Mouse (Mus musculus) adrenal gland (tissue): ENCODE data around the gene Fam19a1.

Experiments used
- intact Hi-C: fragments of 180-260 bp; cut with DNase I; formaldehyde crosslinking; loops from one replicate; pipeline ENCODE4 v1.15.1; 2025

Fam19a1 gene

DNA sequence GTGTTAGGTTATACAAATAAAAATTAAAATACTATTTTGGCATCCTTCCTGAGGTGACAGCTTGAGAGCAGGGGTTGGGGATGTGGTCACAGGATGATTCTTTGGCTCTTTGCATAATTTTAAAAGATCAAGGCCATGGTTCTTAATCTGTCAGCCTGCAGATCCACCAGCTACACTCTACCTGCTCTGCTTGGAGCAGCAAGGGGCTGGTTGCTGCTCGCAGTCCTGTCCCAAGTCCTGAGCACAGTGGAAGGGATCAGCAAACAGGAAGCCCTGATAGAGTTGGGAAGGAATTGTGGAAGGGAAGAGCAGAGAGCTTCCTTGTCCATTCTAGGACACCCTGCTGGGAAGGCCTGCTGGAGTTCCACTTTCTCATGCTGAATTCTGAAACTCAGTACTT, 320.9 kb downstream of the Fam19a1 start:
- intact Hi-C loops = no loop called here

DNA sequence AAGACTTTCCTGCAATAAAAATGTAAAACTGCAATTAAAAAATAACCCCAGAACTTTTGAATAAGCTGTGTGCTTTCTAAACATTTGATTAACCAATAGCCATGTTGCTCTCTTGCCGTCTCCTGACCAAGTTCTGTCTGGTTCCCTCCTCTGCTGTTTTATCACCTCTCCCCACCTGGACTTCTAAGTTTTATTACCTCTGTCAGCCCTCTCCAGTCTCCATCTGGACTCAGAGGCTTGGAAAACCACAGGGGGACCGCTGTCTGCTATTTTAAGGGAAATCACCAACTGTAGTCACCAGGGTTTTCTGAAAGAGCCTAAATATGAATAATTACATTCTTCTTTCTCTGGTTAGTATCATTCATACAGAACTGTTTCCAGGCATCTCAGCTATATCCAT, 322.6 kb downstream of the Fam19a1 start:
- intact Hi-C loops = no loop called here

DNA sequence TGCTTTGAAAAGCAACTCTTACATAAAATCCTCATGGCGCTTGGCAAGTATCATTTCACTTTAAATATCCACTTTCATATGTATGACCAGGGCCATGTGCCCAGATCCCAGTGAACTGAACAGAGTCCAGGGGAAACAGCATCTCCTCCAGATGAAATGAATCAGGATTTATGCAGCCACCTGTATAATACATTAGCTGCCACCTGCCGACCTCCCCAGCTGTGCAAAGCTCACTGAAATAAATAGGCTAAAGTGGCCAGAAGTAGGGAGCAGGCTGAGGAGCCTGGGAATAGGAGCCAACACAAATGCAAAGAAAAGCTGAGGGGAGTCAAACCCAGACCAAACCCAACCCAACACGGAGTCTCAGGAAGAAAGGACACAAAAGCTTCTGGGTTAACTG, 324.9 kb downstream of the Fam19a1 start:
- intact Hi-C loops = no loop called here

DNA sequence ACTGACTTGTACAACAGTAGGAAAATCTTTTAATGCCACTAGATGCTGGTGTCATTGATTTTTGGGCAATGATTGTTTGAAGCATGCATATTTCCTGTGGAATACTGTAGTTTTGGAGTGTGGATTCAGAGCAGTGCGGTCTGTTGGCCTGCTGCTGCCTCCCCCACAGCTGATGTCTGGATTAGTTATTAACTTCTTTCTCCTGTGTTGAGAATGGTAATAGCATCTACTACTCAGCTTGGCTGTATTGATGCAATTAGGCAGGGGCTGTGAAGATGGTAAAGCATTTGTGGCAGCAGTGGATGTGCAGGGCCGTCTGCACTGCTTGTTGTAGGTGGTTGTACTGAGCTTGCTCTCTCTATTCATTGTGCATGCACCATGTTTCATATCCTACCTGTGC, 326.5 kb downstream of the Fam19a1 start:
- intact Hi-C loops = no loop called here

DNA sequence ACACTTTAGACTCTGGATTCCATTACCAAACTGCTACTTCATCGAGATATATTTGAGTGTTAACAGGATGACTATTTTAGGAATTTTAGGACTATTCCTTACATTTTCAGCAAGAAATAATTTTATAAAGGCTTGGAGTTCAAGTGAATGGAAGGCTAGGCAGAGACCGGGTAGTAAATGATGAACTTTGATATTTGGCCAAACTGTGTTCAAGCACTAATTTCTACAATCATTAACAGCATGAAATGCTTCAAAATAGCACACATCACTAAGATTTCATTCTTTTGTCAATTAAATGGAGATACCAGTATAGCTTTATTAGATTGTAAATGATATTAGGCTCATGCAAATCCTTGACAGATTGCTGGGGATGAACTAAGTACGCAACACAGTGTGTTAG, 329.0 kb downstream of the Fam19a1 start:
- intact Hi-C loops = no loop called here

DNA sequence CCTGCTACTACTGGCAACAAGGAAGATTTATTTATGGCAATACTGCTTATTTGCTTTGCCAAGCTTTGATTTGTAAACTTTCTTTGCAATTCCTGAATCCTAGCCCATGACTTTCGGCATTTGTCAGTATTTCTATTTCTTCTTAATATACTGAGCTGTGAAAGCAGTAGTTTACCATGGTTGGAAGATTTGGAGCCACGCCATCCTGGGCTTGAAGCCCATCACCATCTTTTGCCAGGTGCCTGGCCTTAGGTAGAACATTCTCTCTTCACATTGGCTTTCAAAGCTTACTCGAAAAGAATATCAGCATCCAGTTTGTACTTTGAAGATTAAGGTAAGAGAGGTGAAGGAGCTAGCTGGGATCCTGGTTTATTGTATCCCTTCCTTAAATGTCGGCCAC, 334.5 kb downstream of the Fam19a1 start:
- intact Hi-C loops = no loop called here

DNA sequence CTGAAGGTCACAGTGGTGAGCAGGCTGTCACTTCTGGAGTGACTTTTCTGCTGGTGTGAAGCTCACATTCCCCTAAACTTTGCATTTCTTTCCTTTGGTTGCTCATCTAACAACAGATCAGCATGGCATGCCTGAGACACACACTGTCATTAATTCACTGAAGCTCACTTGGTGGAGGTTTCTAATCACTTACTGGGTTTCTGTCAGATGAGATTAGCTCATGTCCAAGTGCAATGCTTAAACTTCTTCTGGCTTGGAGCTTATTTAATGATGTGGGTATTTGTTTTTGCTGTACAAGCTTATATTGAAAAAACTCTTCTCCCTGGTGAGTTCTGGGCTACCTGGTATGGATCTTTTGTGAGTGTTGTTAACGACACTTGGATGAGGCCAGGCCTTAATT, 343.3 kb downstream of the Fam19a1 start:
- intact Hi-C loops = no loop called here

DNA sequence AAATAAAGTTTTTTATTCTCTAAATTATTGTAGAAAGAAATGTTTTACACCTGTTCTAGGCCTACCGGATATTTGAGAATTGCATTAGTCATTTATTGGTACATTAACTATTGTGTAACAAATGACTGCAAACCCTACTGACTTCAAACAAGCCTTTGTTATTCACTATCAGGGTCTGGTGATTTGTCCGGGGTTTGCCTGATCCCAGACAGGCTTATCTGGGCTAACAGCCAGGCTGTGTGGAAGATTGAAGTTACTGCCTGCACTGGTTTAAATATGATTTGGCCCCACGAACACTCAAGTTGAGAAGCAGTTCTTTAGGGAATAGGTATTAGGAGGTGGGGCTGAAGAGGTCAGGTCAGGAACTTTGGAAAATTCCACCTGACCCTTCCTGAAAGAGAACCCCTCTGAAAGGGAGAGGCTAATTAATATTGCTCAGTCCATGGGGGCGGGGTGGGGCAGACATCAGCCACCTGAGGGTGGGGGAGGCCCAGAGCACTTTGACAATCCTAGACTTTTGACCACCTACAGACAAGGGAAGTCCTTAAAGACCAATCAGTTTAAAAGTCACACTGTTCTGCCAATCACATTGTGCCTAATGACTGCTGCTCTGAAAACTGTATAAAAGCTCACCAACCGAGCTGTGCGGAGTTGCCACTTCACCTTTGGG, 344.8 kb downstream of the Fam19a1 start:
- intact Hi-C loops = no loop called here

DNA sequence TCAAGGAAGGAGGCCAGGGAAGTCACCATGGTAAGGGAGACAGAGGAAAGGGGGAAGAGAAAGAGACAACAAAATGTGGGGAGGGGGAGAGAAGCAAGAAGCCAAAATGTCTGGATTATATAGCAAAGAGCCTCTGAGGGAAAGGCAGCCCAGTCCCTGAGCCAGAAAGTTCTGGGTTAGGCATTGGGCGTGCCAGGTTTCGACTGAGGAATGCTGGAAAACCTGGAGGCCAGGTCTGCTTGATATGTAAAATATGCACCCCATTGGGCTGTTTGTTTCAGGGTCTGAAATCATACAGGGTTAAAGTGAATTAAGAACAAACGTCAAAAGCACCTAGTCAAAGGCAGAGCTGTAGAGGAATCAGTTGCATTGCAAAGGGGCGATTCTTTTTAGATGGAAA, 346.1 kb downstream of the Fam19a1 start:
- intact Hi-C loops = no loop called here

DNA sequence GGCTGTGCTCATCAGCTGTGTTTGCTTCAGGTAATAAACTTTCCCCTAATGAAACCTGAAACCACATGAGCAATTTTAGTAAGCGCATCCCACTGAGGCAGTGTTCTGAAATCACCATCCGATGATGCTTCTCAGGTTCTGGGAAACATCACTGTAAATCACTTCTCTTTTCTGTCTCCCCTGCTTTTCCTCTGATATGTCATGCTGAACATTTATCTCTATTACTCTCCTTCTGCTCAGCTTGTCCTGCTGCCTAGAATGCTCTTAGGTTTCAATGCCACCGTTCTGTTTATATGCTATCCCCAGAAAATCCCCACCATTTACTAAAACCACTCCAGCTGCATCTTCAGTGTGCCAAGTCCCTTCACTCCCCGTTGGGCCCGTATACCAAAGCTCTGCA, 386.5 kb downstream of the Fam19a1 start:
- intact Hi-C loops = no loop called here

DNA sequence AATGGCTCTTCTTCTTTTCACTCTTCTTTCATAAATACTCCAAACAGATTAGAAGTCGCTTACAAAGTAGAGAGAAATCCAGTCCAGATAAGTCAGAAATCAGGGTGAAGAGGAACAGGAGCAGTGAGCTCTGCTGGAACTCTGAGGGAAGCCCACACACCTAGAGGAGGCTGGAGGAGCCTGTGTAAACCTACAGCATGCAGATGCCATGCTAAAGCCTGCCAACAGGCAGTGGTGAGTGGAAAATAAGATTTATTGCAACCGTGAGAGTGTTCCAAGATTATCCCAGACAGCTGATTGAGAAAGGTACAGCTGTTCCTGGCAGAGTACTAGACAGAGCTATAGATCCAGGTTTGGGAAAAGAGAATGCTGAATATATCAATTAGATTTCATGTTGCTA, 428.6 kb downstream of the Fam19a1 start:
- intact Hi-C loops = no loop called here

DNA sequence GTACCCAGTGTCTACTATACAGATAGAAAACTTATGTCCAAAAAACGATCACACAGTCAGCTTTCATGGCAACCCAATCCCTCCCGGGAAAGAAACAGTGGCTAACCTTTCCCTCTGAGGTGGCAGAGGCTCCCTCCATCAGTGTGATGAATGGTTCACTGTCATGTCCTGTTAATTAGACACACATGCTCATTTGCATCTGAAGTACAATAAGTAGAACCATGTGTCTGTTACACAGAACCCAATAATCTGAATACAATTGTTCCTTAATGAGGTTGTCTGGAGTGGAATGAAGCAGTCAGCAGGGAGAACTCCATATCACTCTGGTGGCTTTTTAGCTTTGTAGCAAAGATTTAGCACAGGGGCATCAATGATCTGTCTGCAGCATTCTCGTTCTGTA, 431.9 kb downstream of the Fam19a1 start:
- intact Hi-C loops = no loop called here

DNA sequence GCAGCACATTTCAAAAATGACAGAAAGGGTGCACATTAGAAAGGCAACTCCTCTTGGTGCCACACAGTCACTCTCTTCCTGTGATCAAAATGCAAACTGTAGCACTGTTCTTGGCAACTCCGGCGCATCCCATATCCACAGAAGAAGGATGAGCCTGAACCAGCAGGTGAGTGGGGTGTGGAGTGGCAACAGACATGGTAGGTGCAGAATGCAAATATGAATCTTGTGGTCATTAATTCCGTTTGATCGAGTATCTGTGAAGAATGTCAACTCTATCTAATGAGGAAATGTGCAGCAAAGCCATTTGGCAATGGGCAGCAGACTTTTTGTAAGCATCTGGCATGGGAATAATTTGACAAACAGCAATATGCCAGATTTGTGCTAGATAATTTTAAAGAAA, 437.5 kb downstream of the Fam19a1 start:
- intact Hi-C loops = no loop called here

DNA sequence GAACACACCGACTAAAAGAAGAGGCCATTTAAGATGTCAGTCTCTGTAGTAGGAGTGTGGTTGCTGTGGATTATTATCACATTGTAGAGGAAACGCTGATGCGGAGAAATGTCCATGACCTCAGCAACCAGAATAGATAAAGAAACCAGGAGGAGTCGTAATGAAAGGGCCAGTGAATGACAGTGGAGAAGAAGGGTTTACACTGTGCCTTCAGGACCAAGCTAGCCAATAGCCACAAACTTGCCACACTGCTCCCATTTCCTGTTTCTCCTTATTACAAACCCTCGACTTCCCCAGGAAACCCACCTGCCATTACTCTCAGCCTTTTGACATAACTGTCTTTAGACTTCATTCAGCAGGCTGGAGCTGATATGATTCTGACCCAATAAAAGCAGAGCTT, 465.7 kb downstream of the Fam19a1 start:
- intact Hi-C loops = no loop called here

DNA sequence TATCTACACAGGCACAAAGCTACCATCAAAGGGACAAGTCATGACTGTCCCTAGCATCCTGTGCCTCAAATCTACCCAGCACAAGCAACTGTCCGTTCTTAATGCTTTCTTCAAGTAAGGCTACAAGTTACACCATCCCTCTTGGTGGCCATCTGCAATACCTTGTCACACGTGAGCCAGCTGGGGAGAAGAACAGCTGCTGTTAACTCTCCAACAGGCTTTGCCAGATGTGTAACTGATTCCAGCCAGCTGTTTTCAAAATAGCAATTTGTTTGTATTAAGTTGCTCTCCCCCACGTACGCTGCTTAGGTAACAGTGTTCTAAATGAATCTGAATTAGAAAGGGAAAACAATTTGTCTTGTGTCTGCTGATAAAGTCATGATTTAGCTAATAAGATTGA, 467.8 kb downstream of the Fam19a1 start:
- intact Hi-C loops = no loop called here

DNA sequence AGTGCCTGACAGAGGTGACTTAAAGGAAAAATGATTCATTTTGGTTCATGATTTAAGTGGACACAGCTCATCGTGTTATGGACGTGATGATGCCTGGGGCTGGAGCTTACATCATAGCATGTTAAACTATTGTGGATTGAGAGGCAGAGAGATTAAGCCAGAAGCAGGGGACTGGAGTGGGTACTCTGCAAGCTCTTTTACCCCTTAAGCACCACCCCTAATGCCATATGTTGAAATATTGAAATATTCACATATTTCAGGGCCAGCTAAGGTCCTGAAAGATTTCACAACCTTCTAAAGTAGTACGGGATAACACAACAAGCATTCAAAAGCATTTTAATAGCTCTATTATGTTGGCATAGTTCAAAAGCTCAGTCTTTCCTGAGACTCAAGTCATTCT, 468.2 kb downstream of the Fam19a1 start:
- intact Hi-C loops = no loop called here

DNA sequence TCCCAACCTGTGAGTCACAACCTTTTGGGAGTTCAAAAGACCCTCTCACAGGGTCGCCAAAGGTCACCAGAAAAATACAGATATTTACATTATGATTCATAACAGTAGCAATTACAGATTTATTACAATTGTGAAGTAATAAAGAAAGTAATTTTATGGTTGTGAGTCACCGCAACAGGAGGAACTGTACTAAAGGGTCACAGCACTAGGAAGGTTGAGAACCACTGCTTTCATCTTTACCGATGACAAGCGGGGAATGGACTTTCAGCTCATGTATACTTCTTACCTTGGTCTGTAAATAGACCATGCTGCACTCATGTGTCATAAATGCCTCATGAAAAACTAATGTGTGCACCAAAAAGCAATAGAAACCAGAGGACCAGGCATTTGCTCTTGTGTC, 474.5 kb downstream of the Fam19a1 start:
- intact Hi-C loops = no loop called here

DNA sequence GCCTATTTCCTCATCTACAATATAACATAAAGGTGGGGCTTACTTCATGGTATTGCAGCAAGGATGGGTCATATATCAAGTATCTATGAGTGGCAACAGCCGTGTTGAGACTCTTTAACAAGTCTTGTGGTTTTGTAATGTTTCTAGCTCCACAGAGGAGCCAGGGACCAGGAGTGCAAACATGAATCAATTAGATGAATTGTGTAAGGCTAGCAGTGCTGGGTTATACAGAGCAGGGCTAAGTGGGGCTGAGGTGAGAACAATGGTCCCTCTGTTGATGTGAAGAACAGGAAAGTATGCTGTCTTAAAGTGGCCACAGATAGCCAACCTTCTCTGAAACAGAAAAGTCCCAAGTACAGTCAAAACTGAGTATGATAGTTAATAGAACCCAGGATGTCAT, 480.1 kb downstream of the Fam19a1 start:
- intact Hi-C loops = no loop called here

DNA sequence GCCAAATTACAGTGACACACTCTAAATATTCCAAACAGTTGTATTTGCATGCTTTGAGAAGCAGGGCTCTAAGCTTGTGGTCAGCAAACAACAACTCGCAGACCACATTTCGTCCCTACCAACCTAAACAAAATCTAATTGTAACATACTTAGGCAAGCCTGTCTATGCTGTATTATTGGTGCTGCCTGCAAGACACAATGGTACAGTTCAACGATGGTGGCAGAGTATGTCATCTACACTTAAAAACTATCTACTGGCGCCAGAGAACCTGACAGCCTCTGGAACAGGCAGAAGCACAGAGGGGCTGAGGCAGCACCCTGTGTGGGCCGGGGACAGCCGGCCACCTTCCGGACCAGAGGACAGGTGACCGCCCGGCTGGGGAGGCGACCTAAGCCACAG, 482.2 kb downstream of the Fam19a1 start:
- intact Hi-C loops = no loop called here

DNA sequence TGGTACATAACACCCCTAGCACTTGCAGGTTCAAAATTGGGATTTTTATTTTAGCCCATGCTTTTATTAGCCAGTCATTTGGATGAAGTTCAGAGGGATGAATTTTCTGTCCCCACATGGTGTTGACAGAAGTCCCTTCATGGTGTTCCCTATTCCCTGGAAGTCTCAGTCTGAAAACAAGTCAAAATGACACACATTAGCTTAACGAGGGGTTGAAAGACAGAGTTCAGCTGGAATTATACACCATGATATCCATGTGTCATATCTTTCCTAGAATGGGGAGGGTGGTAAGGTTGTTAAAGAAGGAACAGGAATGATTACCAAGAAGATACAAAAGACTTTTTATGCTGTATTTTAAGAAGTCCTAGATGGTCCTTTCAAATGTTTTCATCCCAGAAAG, 511.2 kb downstream of the Fam19a1 start:
- intact Hi-C loops = no loop called here

DNA sequence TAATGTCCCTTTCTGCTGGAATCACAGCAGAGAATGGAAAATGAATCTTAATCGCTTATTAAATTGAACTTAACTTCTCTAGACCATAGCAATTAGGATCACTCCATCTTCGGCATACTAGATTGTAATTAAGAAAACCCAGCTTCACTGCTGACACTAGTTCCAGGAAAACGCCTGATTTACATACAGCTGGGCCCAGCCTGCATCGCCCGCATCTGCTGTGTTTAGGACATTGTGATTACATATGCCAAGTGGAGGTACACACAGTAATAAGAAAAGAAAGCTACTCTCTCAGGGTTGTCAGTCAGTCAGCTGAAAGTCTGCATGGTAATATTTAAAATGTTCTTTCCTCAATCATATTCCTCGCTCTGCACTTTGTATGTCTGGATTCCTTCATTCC, 518.6 kb downstream of the Fam19a1 start:
- intact Hi-C loops = no loop called here

DNA sequence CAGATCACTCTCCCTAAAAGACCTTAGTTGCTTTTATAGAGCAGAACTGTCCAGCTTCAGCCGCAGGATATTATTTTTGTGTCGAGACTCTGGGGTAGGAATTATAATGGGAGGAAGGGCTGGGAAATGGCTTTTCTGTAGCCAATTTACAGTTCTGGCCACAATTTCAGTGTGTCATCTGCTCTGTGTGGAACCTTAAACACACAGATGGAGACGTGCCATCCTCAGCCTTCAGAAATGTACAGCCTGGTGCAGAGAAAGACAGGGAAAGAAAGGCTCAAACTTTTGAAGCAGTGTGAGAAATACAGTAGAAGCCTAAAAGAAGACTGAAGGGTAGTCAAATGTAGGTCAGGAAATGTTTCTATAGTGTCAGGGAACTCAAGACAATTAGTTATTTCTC, 519.3 kb downstream of the Fam19a1 start:
- intact Hi-C loops = no loop called here

DNA sequence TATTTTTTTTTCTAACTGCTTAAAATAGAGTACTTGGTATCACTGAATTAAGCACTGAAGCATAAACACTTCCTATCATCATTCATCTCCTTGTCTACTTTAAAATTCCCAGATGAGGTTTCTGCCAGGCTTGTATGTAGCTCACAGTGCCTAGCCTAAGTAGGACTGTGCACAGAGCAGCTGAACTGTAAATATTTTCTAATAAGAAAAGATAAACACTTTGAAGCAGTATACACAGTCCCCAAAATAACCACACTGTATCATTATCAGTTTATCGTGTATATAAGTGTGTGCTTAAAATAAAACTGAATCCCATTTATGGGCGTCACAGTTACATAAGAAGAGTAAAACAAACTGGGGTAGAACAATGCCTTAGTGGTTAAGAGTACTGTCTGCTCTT, 522.7 kb downstream of the Fam19a1 start:
- intact Hi-C loops = no loop called here

DNA sequence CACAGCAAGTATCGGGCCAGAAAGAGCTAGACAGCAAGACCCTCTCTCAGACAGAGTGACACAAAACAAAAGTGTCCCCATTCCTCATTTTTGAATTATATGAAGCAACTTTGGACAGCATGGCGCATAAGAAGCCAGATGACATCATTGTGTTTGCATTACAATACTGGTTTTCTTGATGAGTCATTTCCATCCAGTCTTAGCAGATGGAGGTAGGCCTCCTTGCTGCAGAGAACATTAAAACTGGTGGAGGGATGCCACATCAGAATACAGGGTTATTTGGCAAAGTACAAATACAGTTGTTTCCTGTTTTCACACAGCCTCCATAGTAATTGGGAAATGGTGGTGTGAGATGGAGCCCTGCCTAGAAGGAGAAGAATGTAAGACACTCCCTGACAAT, 535.8 kb downstream of the Fam19a1 start:
- intact Hi-C loops = no loop called here
